Mouse (Mus musculus): ENCODE measurements around the gene Zfp462. TPM values are rescaled to one million over a fixed set of nuclear protein-coding genes. Genes with fewer than 3 reads are reported as not detected.

Gene Zfp462
- total RNA-seq, 2 experiments from 2014 or later: 66.6 to 72.6 TPM

- intact Hi-C loops (cut with DNase I): no loop called here
Observed at GRCm38 (mm10) chr4:55127228-55127901, 182.5 kb downstream of the Zfp462 start.

GRCm38 (mm10) chr4:55128088-55128835 lies 183.4 kb downstream of the Zfp462 start:
- intact Hi-C loops (cut with DNase I): no loop called here

More at GRCm38 (mm10) chr4:55127228-55127901, 182.5 kb downstream of the Zfp462 start:
- DNase-seq (ENCODE audit: extremely low spot score in 1 of 2, low spot score in 2 of 2): no peak

More at GRCm38 (mm10) chr4:55128088-55128835, 183.4 kb downstream of the Zfp462 start:
- no peak for DNase-seq (ENCODE audit: extremely low spot score in 1 of 2, low spot score in 2 of 2)

Data from left cerebral cortex, postnatal 10 days (tissue).